Mouse (Mus musculus) ES-E14 (cell line): ENCODE results near the gene Spata17. TPM values are rescaled to one million over a fixed set of nuclear protein-coding genes. Genes with fewer than 3 reads are reported as not detected.

Experiments
- DNase-seq: peaks from one replicate; pipeline ENCODE4 v3.0.0-alpha.2; 2013; ENCODE audit warnings: low read depth, low spot score
- H3K27ac ChIP-seq: 2 replicates; pipeline ENCODE4 v1.5.1; 2012; ENCODE audit warnings: low read depth, mild to moderate bottlenecking, low read length, moderate library complexity, mixed read lengths; ENCODE audit not compliant: poor library complexity, insufficient read depth, severe bottlenecking
- H3K36me3 ChIP-seq: 2 replicates; pipeline ENCODE4 v1.6.1; 2012; ENCODE audit warnings: mild to moderate bottlenecking, low read length, moderate library complexity, mixed read lengths; ENCODE audit not compliant: control insufficient read depth, poor library complexity, insufficient read depth, severe bottlenecking
- H3K4me1 ChIP-seq, 2 experiments: fragments of 150-350 bp in 1 of 2; sonication (generic) in 1 of 2; 2 replicates each; pipeline ENCODE4 v1.6.1; 2012; ENCODE audit warnings: low read length in 2 of 2, mild to moderate bottlenecking in 1 of 2, mixed read lengths in 1 of 2; ENCODE audit not compliant: control insufficient read depth in 2 of 2, insufficient read depth in 2 of 2, poor library complexity in 1 of 2
- H3K4me3 ChIP-seq, 2 experiments: fragments of 150-350 bp in 1 of 2; sonication (generic) in 1 of 2; 2 replicates each; pipeline ENCODE4 v1.5.1; 2012; ENCODE audit warnings: low read length in 2 of 2, low read depth in 1 of 2, mild to moderate bottlenecking in 1 of 2, mixed read lengths in 1 of 2; ENCODE audit not compliant: insufficient read depth in 1 of 2, poor library complexity in 1 of 2, severe bottlenecking in 1 of 2
- H3K9ac ChIP-seq: 2 replicates; pipeline ENCODE4 v1.6.1; 2012; ENCODE audit warnings: low read depth, mild to moderate bottlenecking, low read length, mixed read lengths; ENCODE audit not compliant: poor library complexity, insufficient read depth, severe bottlenecking
- H3K9me3 ChIP-seq: fragments of 150-350 bp; sonication (generic); 2 replicates; pipeline ENCODE4 v1.6.1; 2012; ENCODE audit warnings: low read depth, mild to moderate bottlenecking, low read length; ENCODE audit not compliant: control insufficient read depth, insufficient read depth
- CHD2 ChIP-seq: IDR thresholded peaks from 2 replicates; pipeline ENCODE4 v1.6.1; 2014; ENCODE audit warnings: mild to moderate bottlenecking, low read depth, low read length, inconsistent platforms
- HCFC1 ChIP-seq: IDR thresholded peaks from 2 replicates; pipeline ENCODE4 v1.6.1; 2012; ENCODE audit warnings: low read length, inconsistent platforms, borderline replicate concordance; ENCODE audit not compliant: insufficient read depth
- MAFK ChIP-seq: IDR thresholded peaks from 2 replicates; pipeline ENCODE4 v1.6.1; 2014; ENCODE audit warnings: mild to moderate bottlenecking, low read depth, low read length, inconsistent platforms; ENCODE audit not compliant: insufficient read depth
- ZC3H11A ChIP-seq: IDR thresholded peaks from 2 replicates; pipeline ENCODE4 v1.6.1; 2012; ENCODE audit warnings: low read depth, mild to moderate bottlenecking, inconsistent platforms, low read length, borderline replicate concordance
- ZNF384 ChIP-seq: IDR thresholded peaks from 2 replicates; pipeline ENCODE4 v1.6.1; 2012; ENCODE audit warnings: low read depth, low read length, inconsistent platforms
- in situ Hi-C, 2 experiments: fragments of 600-800 bp; cut with MboI; formaldehyde crosslinking; loops; one replicate each; pipeline ENCODE4 v1.15.1; 2025; ENCODE audit warnings: low sequenced_read_pairs in 2 of 2, inconsistent platforms in 1 of 2; ENCODE audit not compliant: unreplicated experiment in 2 of 2
- total RNA-seq: library from RNA; depleted of rRNA; stranded (reverse); fragments of 300-350 nt; gene quantifications from 2 replicates; pipeline ENCODE4 v1.2.3, GENCODE M21; 2012

Spata17 gene
- total RNA-seq, 1 experiment = 0.36 TPM

- H3K36me3 ChIP-seq = peaks cover 8% of the 10 kb centered on the region
- no peak overlapping the region for H3K4me3 ChIP-seq
- no peak overlapping the region for H3K9ac ChIP-seq
- TF ChIP-seq MAFK (no peak), CHD2 (no peak), ZNF384 (no peak), ZC3H11A (no peak), HCFC1 (no peak)
- H3K9me3 ChIP-seq = no peaks in the 10 kb centered on the region
- peaks cover 2 to 5% of the 10 kb centered on the region in 2 experiments; a peak in 2 of 4 replicates for H3K4me1 ChIP-seq
- in situ Hi-C loops = no loop called here
- DNase-seq = no peak
- H3K27ac ChIP-seq = no peak overlapping the region
Observed at GRCm38 (mm10) chr1:187232996-187233615, 17.8 kb upstream of the Spata17 start.

- Histone ChIP-seq H3K9ac (no peak overlapping the region), H3K4me1 (peaks cover 2 to 5% of the 10 kb centered on the region in 2 experiments; a peak in 2 of 4 replicates), H3K4me3 (no peak overlapping the region), H3K36me3 (peaks cover 8% of the 10 kb centered on the region), H3K27ac (no peak overlapping the region), H3K9me3 (no peaks in the 10 kb centered on the region)
- in situ Hi-C loops = no loop called here
- TF ChIP-seq MAFK (no peak), ZC3H11A (no peak), CHD2 (no peak), ZNF384 (no peak), HCFC1 (no peak)
- no peak for DNase-seq
Observed at GRCm38 (mm10) chr1:187232196-187232955, 17.1 kb upstream of the Spata17 start.

GRCm38 (mm10) chr1:187230255-187230654, 15.0 kb upstream of the Spata17 start:
- in situ Hi-C loops = no loop called here
- Histone ChIP-seq H3K4me3 (no peak overlapping the region), H3K9ac (no peak overlapping the region), H3K27ac (no peak overlapping the region), H3K36me3 (peaks cover 13% of the 10 kb centered on the region; the same call in 1 of the 2 replicates), H3K9me3 (no peaks in the 10 kb centered on the region), H3K4me1 (peaks cover 2 to 5% of the 10 kb centered on the region in 2 experiments; a peak in 2 of 4 replicates)
- DNase-seq = no peak
- TF ChIP-seq ZNF384 = no peak
- no peak for TF ChIP-seq HCFC1
- no peak for TF ChIP-seq MAFK
- TF ChIP-seq CHD2 = no peak
- no peak for TF ChIP-seq ZC3H11A

- TF ChIP-seq CHD2 (no peak), ZC3H11A (no peak), MAFK (no peak), HCFC1 (no peak), ZNF384 (no peak)
- H3K27ac ChIP-seq = no peak overlapping the region
- in situ Hi-C loops = no loop called here
- peaks cover 9% of the 10 kb centered on the region; the same call in 1 of the 2 replicates for H3K36me3 ChIP-seq
- no peak overlapping the region for H3K9ac ChIP-seq
- H3K9me3 ChIP-seq = no peaks in the 10 kb centered on the region
- no peak overlapping the region for H3K4me3 ChIP-seq
- peaks cover 2 to 5% of the 10 kb centered on the region in 2 experiments; a peak in 2 of 4 replicates for H3K4me1 ChIP-seq
- no peak for DNase-seq
Observed at GRCm38 (mm10) chr1:187228414-187229146, 13.3 kb upstream of the Spata17 start.
